In the genomic region with DNA sequence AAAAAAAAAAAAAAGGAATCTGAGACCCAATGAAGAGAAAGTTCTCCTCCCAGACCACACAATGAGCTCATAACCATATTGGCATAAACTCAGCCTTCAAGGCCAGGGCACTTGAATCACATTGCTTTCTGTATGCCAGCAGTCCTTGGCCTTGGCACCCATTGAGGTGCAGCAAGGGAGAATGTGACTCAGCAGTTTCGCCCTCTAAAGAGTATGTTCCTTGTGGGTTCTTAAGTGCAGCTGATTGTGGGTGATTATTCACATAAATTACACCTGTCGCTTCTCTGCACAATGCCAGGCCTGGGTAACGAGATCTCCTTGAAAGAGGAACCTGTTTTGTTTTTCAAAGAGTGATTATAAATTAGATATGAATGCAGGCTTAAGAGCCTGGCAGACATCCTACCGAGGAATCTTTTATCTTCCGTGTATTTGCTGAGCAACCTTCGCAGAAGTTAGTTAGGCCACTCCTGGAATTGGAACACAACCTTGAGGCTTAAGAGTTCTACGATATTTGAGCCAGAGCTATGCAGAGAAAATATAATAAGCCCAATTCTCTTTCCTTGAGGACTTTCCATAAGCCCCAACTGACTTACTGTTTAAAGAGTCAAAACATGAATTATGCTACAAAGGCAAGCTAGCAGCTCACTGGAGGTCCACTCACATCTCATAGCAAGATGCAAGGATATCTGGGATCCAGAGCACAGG, we compare ENCODE assay signal across 11 mouse cellular contexts. TPM values are rescaled to one million over a fixed set of nuclear protein-coding genes. Genes with fewer than 3 reads are reported as not detected.
A peak's percentile ranks its signal among the peaks of the same experiment; 100 is the strongest.
DNase-seq lines count a peak whose midpoint lies in the region; ATAC-seq and TF ChIP-seq lines count a peak whose summit lies in the region.
"Had no signal": no experiment of that assay in that cellular context is flagged by ENCODE, and none has a peak within 500 bp of the region (broad histone marks: within the 10 kb centered on the region; RNA-seq: fewer than 3 reads in every experiment).

No protein-coding gene starts in this region.

- TF ChIP-seq CTCF in gastrocnemius, adult 2 months (IDR thresholded peaks at IDR 0.05): no peak

- no peak for DNase-seq in embryonic facial prominence, embryonic 10.5 days (ENCODE audit: low spot score)
- peak; percentile 22 to 24 for DNase-seq in urinary bladder, adult 18-20 months (ENCODE audit: low spot score in 2 of 2)
- no peak for DNase-seq in urinary bladder, postnatal 25 days (ENCODE audit: low spot score)
- peak; percentile 50 to 68 for DNase-seq in heart, postnatal 10 days
- peak; percentile 39 for DNase-seq in ovary, postnatal 36 days (ENCODE audit: low spot score)
- DNase-seq in cerebellum, postnatal 25 days: no peak
- DNase-seq in gastrocnemius, adult 2 months: no peak
- DNase-seq: B cell, adult 2 months had no signal

- no peaks in the 10 kb centered on the region for H3K9me3 ChIP-seq in embryonic facial prominence, embryonic 13.5 days
- H3K9me3 ChIP-seq in embryonic facial prominence, embryonic 10.5 days: no peaks in the 10 kb centered on the region
- H3K9me3 ChIP-seq: forebrain, embryonic 10.5 days had no signal

- intact Hi-C loops in heart, postnatal 10 days (cut with DNase I): no loop called here
- intact Hi-C loops in gastrocnemius, adult 2 months (cut with DNase I): no loop called here

- no peaks in the 10 kb centered on the region for H3K36me3 ChIP-seq in embryonic facial prominence, embryonic 13.5 days
- no peaks in the 10 kb centered on the region for H3K36me3 ChIP-seq in embryonic facial prominence, embryonic 10.5 days (replicated peaks)
- H3K36me3 ChIP-seq: forebrain, embryonic 10.5 days had no signal

- no peak overlapping the region for H3K4me3 ChIP-seq in embryonic facial prominence, embryonic 13.5 days
- H3K4me3 ChIP-seq in embryonic facial prominence, embryonic 10.5 days: no peak overlapping the region
- H3K4me3 ChIP-seq in gastrocnemius, adult 2 months: no peak overlapping the region
- H3K4me3 ChIP-seq: forebrain, embryonic 10.5 days had no signal

- ATAC-seq in embryonic facial prominence, embryonic 13.5 days (ENCODE audit: insufficient number of reproducible peaks, insufficient read depth, low FRiP score, low TSS enrichment, low read depth): no peak
- ATAC-seq: inflammation-experienced regulatory T-cells, adult 6 months had no signal

- H3K4me1 ChIP-seq in embryonic facial prominence, embryonic 13.5 days: peaks cover 25% of the 10 kb centered on the region
- H3K4me1 ChIP-seq in embryonic facial prominence, embryonic 10.5 days: peaks cover 25% of the 10 kb centered on the region

- H3K9ac ChIP-seq in embryonic facial prominence, embryonic 13.5 days: no peak overlapping the region

- 55% methylated on average over 7 of the region's 7 CpGs for WGBS in embryonic facial prominence, embryonic 13.5 days
- 76% methylated on average over 7 of the region's 7 CpGs for WGBS in embryonic facial prominence, embryonic 10.5 days

- no peak overlapping the region for H3K4me2 ChIP-seq in embryonic facial prominence, embryonic 13.5 days

- H3K27me3 ChIP-seq in embryonic facial prominence, embryonic 13.5 days: no peaks in the 10 kb centered on the region
- peaks cover 30% of the 10 kb centered on the region for H3K27me3 ChIP-seq in embryonic facial prominence, embryonic 10.5 days (replicated peaks; ENCODE audit: low read depth, poor library complexity, severe bottlenecking)

- 0 out of 2 replicates have a peak overlapping the region, but pooled peaks have one; percentile 55 for H3K27ac ChIP-seq in embryonic facial prominence, embryonic 13.5 days
- no peak overlapping the region for H3K27ac ChIP-seq in embryonic facial prominence, embryonic 10.5 days (replicated peaks)
- H3K27ac ChIP-seq in gastrocnemius, adult 2 months: no peak overlapping the region
- H3K27ac ChIP-seq: forebrain, embryonic 10.5 days had no signal

RNA-seq across cellular contexts. Expression of a gene that starts 48.0 kb away (rescaled TPM):
- polyA plus RNA-seq in embryonic facial prominence, embryonic 13.5 days (2015; fragmentation: Nextera tagmentation; extraction: Ambion mirVana): 280 and 323 TPM in 2 replicates
- 37.2 and 40.4 TPM in 2 replicates for polyA plus RNA-seq in embryonic facial prominence, embryonic 10.5 days (2016; fragmentation: Nextera tagmentation; extraction: Ambion mirVana)
- total RNA-seq in heart, postnatal 10 days (2021): 10 to 100 TPM in 1 of 2 experiments, 1 to 10 TPM in 1; 7.4 to 13.3 TPM
- 1 to 10 TPM; 4.9 to 6.2 TPM for total RNA-seq in gastrocnemius, adult 2 months (2021)
- polyA plus RNA-seq: inflammation-experienced regulatory T-cells, adult 6 months had no signal

Comparison
In these comparisons a context has a peak if more than half of its experiments do, and no peak if none do; other contexts are left out.
1. DNase-seq: peak in urinary bladder, adult 18-20 months (2 of 2), heart, postnatal 10 days (2 of 2) and ovary, postnatal 36 days (single experiment); none in embryonic facial prominence, embryonic 10.5 days (single experiment), urinary bladder, postnatal 25 days (single experiment), cerebellum, postnatal 25 days (0 of 2) and gastrocnemius, adult 2 months (single experiment).